Mouse (Mus musculus) neural tube, postnatal 0 days (tissue): Measurements from ENCODE around the gene Scp2d1. TPM values are rescaled to one million over a fixed set of nuclear protein-coding genes. Genes with fewer than 3 reads are reported as not detected.

ENCODE experiments used
- polyA plus RNA-seq: library from polyadenylated mRNA; unstranded; fragments of >200 nt; fragmentation: Nextera tagmentation; extraction: Ambion mirVana; gene quantifications from 2 replicates; pipeline ENCODE4 v1.2.1, GENCODE M21; 2015

Gene Scp2d1
- not detected in 2 replicates for polyA plus RNA-seq

GRCm38 (mm10) chr2:144823356-144823755 lies at the start of gene Scp2d1:
Scp2d1 (plus strand) TSS chr2:144823656.

Other genes starting within 250 kb of the Scp2d1 start
- gene Smim26, start 229.6 kb upstream of the Scp2d1 start, polyA plus RNA-seq, result 97.8 and 114 TPM in 2 replicates
- gene Dtd1, start 223.8 kb upstream of the Scp2d1 start, polyA plus RNA-seq, result 178 and 183 TPM in 2 replicates